Mouse (Mus musculus) naive thymus-derived CD4-positive, alpha-beta T cell, adult 2 months (primary cell): ENCODE data around the gene Cers5.
"Not testable (repeated sequence)": the region's sequence is repeated elsewhere in the genome, so short reads cannot be mapped to it uniquely, and the experiment has no call there.

Source experiments
- DNase-seq: peaks from one replicate; pipeline ENCODE4 v3.0.0-alpha.2; 2011; ENCODE audit warnings: low read depth

The Cers5 gene

DNA sequence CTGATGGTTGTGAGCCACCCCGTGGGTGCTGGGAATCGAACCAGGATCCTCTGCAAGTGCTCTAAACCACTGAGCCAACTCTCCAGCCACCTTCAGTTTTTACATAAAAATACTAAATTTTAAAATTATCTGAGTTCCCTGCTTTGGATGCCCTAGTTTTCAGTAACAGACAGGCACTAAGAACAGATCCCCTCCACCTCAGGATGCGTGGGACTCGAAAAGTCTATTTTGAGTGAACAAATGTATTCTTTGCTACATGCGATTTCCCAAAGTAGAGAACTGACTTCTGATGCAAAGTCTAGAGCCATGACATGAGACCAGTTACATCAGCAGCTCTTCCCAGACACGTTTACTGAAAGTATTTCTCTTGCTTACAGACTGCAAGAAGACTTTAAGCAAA is 17.8 kb upstream of the Cers5 start:
- DNase-seq = no peak

DNA sequence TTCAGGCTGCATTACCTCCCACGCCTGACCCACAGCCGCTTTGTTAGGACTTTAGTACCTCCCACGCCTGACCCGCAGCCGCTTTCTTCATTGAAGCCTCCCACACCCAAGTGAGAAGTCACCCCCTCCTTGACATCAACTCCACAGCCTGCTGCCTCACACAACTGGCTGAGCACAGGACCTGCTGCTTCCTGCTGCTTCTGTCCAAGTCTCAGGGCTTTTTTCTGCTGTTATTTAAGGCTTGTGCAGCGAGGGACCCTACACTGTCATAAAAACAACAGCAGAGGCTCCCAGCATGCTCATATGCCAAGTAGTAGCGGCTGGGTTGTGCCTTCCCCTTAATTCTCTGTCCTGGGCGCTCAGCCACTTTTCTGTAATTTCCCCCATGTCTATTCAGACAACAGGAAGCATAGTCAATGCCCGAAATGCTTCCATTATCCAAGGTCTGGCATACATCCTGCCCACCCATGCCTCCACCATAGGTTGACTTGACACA is 15.0 kb upstream of the Cers5 start:
- peak; percentile 49 for DNase-seq

DNA sequence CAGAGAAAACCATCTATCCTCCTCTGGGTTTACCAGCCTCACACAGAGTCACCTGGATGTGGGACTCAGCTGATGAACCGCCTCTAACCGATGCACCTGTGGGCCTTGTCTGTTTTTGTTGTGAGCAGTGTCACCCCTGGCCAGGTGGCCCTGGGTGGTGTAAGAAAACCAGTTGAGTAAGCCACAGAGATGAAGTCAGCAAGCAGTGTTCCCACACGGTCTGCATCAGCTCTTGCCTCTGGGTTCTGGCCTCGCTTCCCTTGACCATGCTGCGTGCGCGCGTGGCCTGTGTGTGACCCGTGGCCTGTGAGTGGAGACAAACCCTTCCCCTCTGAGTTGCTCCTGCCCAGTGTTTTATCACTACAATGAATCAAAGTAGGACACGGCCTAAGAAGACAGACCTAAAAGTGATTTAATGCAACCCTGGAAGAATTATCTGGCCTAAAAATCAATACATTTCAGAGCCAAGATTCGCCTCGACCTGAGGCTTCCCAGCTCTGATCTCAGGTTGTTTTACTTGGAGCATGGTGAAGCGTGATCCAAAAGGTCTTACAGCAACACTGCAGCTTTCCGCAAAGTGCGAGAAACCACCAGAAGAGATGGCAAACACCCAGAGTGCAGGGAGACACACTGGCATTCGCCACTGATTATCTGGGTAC is 6.1 kb upstream of the Cers5 start:
- no peak for DNase-seq

DNA sequence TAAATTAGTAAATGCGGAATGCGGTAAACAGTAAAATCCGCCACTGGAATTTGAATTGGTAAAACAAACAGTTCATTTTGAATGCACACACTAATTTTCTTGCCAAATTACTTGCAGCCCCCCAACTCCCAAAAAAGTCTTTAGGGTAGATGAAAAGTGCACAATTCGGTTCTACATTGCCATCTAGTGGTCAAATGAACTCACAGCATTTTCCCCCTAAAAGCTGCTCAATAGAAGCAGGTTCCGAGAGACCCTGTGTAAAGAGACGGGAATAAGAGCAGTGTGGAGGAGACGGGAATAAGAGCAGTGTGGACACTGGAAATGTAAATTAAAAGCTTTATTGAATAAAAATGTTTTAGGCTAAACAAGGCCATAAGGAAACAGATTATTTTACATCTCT is 5.5 kb upstream of the Cers5 start:
- DNase-seq = peak; percentile 76

DNA sequence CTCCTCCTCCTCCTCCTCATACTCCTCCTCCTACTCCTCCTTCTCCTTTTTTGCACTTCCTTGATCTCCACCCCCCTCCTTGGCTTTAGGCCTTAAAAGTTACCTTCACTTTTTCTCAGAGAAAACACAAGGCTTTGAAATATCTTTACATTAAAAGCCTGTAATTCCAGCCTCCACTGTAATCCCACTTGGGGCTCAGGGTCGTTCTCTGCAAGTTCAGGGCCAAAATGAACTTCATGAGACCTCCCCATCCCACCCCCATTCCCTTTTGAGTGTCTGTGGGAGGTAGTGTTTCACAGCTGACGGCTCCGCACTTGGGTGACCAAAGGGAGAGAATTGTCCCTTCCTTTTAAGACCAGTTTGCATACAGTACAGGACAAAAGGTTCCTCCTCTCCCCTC is 240 bp upstream of the Cers5 start:
- no peak for DNase-seq

DNA sequence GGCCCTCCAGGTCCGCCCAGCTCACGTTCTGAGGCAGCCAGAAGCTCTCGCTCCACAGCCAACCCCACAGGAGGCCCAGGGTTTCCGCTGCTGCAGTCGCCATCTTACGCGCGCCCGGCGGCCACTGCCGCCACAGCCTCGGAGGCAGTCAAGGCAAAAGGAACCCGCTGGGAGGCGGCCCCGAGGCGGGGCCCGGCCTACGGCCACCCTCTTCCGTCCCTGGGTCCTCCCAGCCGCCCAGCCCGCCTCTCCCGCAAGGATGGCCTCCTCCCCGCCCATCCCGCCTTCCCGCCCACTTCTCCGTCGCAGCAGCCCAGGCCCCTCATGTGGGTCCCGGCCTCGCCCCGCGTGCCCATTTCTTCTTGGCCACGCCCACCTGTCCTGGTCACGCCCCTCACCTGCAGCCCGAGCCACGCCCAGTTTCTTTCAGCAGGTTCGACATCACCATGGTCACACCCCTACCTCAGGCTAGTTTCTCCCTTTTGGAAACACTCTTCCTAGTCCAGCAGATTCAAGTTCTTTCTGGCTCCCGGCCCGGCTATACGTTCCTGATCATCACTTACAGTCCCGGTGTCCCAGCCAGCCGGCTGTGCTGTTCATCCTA is 306 bp downstream of the Cers5 start:
- peak; percentile 92 for DNase-seq

DNA sequence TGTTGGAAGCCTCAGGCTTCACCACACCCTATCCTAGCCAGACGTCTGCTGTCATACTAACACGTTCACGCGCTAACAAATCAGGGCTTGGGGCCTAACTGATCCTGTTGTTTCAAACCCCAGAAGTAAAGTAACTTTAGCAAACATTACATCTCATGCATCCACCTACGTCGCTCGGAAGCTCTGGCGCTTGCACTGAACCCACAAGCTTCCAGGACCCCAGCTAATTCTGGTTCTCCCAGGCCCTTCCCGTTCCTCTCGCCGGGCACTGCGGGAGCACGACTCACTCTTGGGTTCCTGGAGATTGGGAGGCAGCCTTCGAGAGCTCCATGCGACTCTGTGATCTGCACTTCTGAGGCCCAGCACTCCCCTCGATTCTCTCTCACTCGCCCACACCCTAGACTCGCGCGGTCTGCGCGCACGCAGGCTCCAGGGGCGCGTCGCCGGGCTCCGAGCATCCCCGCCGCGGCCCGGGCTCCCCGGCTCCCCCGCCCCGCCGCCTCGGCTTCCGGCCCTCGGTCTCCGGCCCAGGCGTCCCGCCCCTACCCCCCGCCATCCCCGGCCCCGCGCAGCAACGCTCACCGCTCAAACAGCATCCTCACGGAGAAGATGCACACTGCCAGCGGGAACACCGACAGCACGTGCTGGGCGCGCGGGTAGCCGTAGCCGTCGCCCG is 946 bp downstream of the Cers5 start:
- no peak for DNase-seq

DNA sequence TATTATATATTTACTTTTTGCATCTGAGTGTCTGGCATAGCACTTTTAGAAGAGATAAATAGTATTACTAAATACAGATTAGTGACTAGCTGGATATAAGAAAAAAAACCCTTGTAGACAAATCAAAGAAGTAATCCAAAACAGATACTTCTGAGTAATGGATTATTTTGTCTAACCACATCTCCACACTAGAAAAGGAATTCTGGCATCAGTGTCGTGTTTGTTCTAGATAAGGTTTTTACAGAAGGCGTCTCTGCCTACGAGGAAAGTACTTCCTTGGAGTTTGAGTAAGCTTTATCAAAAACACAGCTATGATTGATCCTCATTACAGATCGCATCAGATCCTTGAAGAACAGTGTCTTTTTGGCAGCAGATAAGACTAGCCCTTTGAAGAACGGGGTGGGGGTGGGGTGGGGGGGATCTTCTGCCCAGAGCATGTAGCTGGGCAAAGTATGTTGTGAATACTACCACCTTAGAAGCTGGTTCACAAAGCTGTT is 1.6 kb downstream of the Cers5 start:
- no peak for DNase-seq

DNA sequence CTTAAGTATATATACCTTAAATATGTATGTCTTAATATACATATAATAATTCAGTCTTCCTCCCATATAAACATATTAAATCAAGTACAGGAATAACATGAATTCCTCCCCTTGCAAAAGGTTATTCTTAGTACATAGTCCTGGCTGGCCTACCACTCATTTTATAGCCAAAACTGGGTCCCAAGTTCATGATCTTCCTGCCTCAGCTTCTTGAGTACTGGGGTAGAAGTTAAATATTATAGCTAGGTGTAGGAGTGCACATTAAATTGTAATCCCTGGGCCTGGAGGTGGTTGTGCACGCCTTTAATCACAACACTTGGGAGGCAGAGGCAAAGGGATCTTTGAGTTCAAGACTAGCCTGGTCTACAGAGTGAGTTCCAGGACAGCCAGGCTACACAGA is 3.9 kb downstream of the Cers5 start:
- DNase-seq = no peak

DNA sequence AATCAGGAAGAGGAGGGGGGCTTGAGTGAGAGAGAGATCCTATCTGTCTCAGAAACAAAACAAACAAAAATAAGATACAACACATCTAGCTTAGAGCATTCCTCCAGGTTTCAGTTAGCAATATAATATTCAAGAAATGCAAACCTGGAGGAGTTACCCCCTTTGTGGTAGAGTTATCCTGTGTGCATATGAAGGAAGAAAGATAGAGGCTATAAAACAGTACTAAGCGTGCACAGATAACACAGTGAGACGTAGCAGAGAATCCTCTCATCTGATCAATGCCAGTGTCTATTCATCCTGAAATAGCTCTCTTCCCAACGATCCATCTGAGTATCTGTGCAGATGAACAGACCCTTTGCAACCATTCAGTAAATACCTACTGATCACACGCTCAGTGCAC is 5.2 kb downstream of the Cers5 start:
- DNase-seq = no peak

DNA sequence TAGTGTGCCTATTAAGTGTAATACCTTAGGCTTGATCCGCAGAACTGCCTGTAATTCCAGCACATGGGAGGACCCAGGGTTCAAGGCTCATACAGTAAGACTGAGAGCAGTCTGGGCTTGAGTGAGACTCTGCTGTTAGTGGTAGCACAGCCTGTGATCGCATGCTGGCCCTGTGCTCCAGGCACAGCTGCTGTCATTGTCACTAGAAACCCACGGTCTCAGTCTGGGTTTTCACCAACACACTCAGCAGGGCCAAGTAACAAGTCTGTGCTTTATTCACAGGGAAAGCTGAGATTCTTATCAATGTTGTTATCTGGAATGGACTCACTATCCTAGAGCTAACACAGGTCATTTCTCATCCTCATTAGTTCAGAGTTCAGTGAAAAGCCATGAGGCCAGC is 18.5 kb downstream of the Cers5 start:
- no peak for DNase-seq

DNA sequence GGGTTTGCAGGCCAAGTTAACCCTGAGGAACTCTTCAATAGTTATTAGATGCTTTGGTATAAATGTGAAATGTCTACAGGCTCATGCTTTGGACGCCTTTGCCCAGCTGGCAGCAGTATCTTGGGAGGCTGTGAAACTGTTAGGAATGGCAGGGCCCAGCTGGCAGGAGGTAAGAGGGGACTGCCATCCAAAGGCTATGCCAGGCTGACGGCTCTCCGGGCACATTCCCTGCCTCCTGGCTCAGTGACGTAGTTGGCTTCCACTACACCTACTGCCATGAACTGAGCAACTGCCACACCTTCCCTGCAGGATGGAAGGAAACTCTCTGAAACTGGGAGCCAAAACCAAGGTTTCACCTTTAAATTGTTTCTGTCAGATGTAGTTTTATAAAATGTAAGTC is 32.5 kb downstream of the Cers5 start:
- DNase-seq = no peak

DNA sequence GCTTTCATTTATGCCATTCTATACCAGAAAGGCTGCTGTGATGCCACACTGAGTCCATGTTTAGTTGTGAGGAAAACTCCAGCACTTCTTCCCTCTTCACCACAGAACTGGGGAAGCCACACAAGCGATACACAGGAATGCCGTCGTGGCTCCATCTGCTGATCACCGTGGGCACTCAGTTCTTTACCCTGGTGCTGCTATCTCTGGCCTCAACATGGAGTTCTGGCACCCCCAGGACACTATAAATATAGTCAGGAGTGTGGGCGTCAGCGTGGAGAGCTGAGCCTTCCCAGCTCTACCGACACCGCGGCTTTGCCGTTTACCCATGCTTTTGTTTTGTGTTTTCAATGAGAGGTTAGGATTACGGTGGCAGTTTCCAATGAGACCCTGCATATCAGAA is 36.0 kb downstream of the Cers5 start:
- no peak for DNase-seq

DNA sequence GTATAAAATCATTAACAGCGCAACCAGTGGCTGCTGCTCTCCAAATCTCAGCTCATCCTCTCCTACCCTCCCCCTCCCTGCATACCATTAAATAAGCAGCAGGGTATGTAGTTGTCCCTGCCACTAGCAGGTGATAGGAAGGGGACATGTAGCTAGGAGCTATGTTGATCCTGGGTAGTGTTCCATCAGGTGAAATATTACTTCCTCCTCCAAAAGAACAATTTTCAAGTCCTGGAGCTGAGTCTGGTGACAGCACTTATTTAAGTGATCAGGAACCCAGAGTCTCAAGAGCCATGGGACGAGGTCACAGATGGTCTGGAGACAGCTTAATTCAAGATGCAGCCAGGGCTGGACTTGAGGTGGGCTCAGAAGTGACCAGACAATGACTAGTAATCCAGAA is 37.1 kb downstream of the Cers5 start:
- no peak for DNase-seq

DNA sequence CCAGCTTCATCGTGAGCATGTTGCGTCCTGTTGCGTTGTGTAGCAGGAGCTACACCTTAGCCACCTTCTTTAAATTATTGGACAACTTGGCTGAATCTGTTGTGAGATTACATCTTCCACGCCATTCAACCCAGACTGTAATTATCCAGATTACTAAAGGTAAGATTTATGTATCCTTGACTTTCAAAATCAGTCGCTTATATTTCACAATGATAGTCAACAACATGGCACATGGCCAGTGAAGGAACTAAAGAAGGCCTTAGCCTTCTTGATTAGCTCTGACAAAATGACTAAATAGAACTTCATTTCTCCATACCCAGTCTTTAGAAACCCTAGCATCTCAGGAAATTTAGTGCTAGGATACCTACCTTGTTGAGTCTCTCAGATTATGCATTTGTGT is 39.5 kb downstream of the Cers5 start:
- no peak for DNase-seq

DNA sequence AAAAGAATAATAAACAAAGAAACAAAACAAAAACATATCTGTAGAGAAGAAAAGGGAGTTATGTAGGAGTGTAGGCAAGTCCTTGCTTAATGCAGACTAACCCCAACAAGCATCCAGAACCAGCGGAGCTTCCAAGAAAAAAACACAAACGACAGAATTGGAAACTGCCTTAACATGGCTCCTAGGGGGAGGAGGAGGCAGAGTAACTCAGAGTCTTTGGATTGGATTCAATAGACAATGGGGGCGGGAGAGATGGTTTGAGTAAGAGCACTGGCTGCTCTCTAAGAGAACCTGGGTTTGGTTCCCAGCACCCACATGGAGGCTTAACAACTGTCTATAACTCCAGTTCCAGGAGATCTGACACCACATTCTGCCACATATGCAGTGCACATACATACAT is 41.0 kb downstream of the Cers5 start:
- no peak for DNase-seq

DNA sequence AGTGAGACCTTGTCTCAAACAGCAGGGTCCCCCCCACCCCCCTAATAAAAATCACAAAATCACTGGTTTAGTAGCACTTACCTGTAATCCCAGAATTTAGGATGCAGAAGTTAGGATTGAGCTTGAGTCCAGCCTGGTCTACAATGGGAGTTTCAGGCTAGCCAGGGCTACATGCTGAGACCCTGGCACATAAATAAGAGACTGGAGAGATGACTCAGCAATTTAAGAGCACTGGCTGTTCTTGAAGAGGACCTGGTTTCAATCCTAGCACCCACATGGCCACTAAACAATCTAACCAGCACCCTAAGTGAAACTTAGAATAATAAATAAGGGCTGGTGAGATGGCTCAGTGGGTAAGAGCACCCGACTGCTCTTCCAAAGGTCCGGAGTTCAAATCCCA is 41.5 kb downstream of the Cers5 start:
- no peak for DNase-seq

DNA sequence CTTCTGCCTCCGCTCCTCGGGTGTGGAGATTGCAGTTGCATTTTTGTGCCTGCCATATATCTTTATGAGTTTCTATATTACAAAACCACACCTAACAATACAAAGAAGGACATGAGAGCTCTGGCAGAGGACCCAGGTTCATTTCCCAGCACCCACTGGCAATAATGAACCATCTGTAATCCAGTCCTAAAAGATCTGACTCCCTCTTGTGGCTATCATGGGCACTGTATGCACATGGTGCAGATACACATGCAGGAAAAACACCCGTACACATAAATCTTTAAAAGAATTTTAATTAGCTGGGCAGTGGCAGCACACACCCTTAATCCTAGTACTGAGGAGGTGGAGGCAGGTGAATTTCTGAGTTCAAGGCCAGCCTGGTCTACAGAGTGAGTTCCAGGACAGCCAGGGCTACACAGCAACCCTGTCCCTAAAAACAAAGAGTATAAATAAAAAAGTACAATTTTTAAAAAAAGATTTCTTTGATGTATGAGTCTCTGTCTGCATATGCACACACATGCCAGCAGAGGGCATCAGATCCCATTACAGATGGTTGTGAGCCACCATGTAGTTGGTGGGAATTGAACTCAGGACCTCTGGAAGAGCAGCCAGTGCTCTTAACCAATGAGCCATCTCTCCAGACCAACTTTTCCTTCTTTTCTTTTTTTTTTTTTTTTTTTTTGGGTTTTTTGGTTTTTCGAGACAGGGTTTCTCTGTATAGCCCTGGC is 43.5 kb downstream of the Cers5 start:
- peak; percentile 56 for DNase-seq

DNA sequence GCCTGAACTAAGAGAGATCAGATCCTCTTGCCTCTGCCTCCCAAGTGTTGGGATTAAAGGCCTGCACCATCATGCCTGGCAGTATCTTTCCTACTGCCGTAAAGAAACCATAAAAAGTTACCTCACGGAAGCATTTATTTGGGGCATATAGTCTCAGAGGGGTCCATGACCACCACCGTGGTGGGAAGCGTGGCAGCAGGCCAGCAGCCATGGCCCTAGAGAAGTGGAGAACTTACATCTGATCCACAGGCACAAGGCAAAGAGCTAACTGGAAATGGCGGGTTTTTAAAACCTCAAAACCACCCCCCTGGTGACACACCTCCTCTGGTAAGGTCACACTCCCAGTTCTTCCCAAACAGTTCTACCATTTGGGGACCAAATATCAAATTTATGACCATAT is 44.5 kb downstream of the Cers5 start:
- no peak for DNase-seq

DNA sequence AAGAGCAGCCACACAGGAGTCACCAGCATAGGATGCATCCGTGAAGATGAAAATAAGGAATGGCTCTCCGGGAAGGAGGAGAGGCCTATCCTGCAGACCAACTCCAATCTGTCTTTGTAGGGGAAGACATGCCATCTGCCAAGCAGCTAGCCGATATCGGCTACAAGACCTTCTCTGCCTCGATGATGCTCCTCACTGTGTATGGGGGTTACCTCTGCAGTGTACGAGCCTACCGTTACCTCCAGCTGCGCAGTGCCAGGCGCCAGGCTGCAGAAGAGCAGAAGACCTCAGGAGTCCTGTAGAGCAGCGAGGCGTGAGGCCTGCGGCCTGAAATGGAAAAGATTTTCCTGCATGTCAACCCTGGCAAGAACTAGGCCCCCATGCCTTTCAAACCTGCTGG is 45.2 kb downstream of the Cers5 start:
- no peak for DNase-seq

DNA sequence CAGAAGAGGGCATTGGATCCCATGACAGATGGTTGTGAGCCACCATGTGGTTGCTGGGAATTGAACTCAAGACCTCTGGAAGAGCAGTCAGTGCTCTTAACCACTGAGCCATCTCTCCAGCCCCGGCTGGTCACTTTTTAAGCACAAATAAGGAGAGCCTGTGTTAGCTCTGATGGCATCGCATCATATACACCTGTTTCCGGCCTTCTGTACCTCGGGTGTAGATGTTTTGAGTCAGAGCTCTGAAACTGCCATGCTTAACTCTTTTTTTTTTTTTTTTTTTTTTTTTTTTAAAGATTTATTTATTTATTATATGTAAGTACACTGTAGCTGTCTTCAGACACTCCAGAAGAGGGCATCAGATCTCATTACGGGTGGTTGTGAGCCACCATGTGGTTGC is 45.6 kb downstream of the Cers5 start:
- DNase-seq = not testable (repeated sequence)

DNA sequence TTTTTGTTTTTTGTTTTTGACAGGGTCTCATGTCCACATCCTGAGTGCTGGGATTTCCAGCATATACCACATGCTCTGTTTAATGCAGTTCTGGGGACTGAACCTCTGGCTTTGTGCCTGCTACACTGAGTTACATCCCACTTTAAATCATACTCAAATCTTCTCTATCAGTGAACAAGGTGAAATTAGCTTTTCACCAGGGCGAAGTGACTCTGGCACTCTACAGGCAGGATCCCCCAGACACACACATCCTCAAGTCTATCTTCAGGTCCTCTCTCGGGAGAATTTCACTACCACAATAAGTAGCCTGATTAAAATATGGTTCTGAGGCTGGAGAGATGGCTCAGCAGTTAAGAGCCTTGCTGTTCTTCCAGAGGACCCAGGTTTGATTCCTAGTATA is 46.1 kb downstream of the Cers5 start:
- peak; percentile 28 for DNase-seq
